Mouse (Mus musculus): Measurements from ENCODE around the gene Il20ra.

The Il20ra gene

DNA sequence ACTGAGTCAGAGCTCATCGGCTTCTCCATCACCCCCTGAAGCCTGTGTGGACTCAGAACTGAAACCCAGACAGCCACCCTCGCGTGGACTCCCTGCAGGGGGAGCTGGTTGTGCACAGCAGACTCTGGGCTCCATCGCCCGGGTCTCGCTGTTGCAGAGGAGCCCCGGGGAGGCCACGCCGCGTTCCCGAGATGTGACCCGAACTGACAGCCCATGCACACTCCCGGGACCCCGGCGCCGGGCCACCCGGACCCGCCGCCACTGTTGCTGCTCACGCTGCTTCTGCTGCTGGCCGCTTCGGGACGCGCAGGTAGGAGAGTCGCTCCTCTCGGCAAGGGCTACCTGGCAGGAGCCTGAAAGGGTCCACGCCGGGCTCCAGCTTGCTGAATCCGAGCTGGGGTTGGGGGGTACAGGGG is at the start of gene Il20ra:
Gene Il20ra (plus strand): TSS at position 150 of the 416 bp plus-strand sequence.
- in situ Hi-C loops (cut with MboI; ENCODE audit: low pct_unique_long_range_greater_than_20kb in 1 of 2, low sequenced_read_pairs in 2 of 2, unreplicated experiment in 1 of 2): loop anchor here (10.0 to 25.0 kb wide), 4 partner anchors 182 to 550 kb away; partner anchors contain the start of gene Map7 (in 1 of the 2)

DNA sequence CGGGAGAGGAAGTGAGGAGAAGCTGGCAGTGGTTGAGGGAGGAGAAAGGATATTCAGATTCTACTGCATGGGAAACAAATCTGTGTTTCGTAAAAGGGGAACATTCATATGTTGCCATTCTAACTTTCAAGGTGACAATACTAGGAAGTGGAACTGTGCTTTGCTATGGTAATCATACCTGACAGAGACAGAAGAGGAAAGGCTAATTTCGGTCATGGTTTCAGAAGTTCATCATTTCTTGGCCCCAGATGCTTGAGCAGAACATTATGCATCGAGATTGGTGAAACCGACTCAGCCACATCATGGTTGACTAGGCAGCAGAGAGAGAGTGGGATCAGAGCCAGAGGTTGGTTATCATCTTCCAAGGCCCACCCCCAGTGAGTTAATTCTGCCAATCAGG is 43.4 kb upstream of the Il20ra start:
- in situ Hi-C loops (cut with MboI; ENCODE audit: low pct_unique_long_range_greater_than_20kb in 1 of 2, low sequenced_read_pairs in 2 of 2, unreplicated experiment in 1 of 2): no loop called here

- in situ Hi-C loops (cut with MboI; ENCODE audit: low pct_unique_long_range_greater_than_20kb in 1 of 2, low sequenced_read_pairs in 2 of 2, unreplicated experiment in 1 of 2): loop anchor here in 1 of 2 experiments (5.0 kb wide), 1 partner anchor 35 kb away; no protein-coding TSS in a partner anchor
Observed at GRCm38 (mm10) chr10:19672015-19672414, 40.4 kb upstream of the Il20ra start.

DNA sequence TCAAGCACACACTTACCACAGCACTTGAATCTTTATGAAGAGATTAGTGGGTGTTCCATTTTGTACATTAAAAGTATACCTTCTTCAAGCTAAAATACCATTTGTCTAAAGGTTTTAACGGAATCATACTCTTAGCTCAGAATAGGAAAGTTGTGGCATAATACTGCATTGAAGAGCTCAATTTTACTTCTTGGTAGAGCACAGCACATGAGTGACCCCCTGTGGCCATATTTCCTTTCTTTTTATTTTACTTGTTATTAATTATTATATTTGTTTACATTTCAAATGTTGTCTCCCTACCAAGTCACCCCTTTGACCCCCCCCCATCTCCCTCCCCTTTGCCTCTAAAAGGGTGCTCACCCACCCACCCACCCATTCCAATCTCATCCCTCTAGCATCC is 39.2 kb upstream of the Il20ra start:
- in situ Hi-C loops (cut with MboI; ENCODE audit: low pct_unique_long_range_greater_than_20kb in 1 of 2, low sequenced_read_pairs in 2 of 2, unreplicated experiment in 1 of 2): loop anchor here in 1 of 2 experiments (5.0 kb wide), 1 partner anchor 36 kb away; no protein-coding TSS in a partner anchor

DNA sequence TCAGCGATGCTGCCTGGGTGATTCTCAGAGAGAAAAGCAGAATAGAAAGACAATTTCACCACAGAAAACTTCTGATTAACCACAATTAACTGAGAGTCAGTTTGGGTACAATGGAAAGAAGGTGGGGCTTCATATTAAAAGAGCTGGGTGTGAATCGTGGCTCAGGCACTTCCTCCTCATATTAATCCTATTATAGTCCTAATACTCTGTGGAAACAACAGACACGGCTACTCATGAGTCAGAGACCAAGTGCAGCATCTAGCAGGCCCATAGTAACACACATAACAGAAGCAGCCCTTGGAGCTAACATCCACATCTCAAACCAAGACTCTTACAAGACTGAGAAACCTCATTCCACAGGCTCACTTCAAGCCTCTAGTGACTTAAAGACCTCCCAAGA is 24.7 kb upstream of the Il20ra start:
- in situ Hi-C loops (cut with MboI; ENCODE audit: low pct_unique_long_range_greater_than_20kb in 1 of 2, low sequenced_read_pairs in 2 of 2, unreplicated experiment in 1 of 2): loop anchor here in 1 of 2 experiments (25.0 kb wide), 1 partner anchor 450 kb away; no protein-coding TSS in a partner anchor

DNA sequence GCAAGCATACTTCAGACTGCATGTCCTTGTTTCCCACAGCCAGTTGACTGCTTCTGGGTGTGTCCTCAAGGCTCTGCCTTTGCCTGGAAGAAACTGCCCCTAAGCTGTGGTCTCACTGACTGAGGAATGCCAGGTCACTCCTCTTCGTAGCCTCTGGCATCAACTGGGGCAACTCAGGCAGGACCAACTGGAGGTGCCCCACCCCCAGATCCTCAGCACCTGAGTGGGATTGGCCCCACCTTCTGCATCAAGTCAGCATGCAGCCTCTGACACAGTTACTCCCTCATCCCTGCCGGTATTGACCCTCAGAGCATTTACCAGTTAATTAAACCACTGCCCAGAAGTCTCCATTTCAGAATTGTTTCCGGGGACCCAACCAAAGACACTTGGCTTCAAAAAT is 21.1 kb upstream of the Il20ra start:
- in situ Hi-C loops (cut with MboI; ENCODE audit: low pct_unique_long_range_greater_than_20kb in 1 of 2, low sequenced_read_pairs in 2 of 2, unreplicated experiment in 1 of 2): loop anchor here in 1 of 2 experiments (25.0 kb wide), 1 partner anchor 454 kb away; no protein-coding TSS in a partner anchor

GRCm38 (mm10) chr10:19691771-19692170 is 20.6 kb upstream of the Il20ra start:
- in situ Hi-C loops (cut with MboI; ENCODE audit: low pct_unique_long_range_greater_than_20kb in 1 of 2, low sequenced_read_pairs in 2 of 2, unreplicated experiment in 1 of 2): loop anchor here in 1 of 2 experiments (25.0 kb wide), 1 partner anchor 454 kb away; no protein-coding TSS in a partner anchor

GRCm38 (mm10) chr10:19692332-19692731 is 20.0 kb upstream of the Il20ra start:
- in situ Hi-C loops (cut with MboI; ENCODE audit: low pct_unique_long_range_greater_than_20kb in 1 of 2, low sequenced_read_pairs in 2 of 2, unreplicated experiment in 1 of 2): loop anchor here in 1 of 2 experiments (25.0 kb wide), 1 partner anchor 455 kb away; no protein-coding TSS in a partner anchor

- in situ Hi-C loops (cut with MboI; ENCODE audit: low pct_unique_long_range_greater_than_20kb in 1 of 2, low sequenced_read_pairs in 2 of 2, unreplicated experiment in 1 of 2): loop anchor here in 1 of 2 experiments (25.0 kb wide), 1 partner anchor 456 kb away; no protein-coding TSS in a partner anchor
Observed at GRCm38 (mm10) chr10:19692988-19693387, 19.4 kb upstream of the Il20ra start.

GRCm38 (mm10) chr10:19693629-19694028 is 18.7 kb upstream of the Il20ra start:
- in situ Hi-C loops (cut with MboI; ENCODE audit: low pct_unique_long_range_greater_than_20kb in 1 of 2, low sequenced_read_pairs in 2 of 2, unreplicated experiment in 1 of 2): loop anchor here in 1 of 2 experiments (25.0 kb wide), 1 partner anchor 456 kb away; no protein-coding TSS in a partner anchor

DNA sequence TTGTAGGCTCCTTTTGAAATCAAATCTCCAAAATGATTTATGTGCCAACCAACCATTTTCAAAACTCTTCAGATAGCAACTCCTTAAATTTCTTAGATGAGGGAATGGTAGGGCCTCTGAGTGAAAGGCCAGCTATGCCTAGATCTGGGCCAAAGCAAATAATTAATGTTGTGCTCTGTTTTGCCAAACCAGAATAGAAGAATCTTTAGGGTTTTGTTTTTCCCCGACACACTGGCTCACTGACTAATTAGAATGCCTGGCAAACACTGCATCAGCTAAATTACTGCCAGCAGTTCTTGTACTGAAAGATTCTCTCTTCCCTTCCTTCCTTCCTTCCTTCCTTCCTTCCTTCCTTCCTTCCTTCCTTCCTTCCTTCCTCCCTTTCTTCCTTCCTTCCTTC is 13.0 kb upstream of the Il20ra start:
- in situ Hi-C loops (cut with MboI; ENCODE audit: low pct_unique_long_range_greater_than_20kb in 1 of 2, low sequenced_read_pairs in 2 of 2, unreplicated experiment in 1 of 2): loop anchor here in 1 of 2 experiments (25.0 kb wide), 1 partner anchor 462 kb away; no protein-coding TSS in a partner anchor

GRCm38 (mm10) chr10:19704445-19704844 is 7.9 kb upstream of the Il20ra start:
- in situ Hi-C loops (cut with MboI; ENCODE audit: low pct_unique_long_range_greater_than_20kb in 1 of 2, low sequenced_read_pairs in 2 of 2, unreplicated experiment in 1 of 2): loop anchor here (10.0 to 25.0 kb wide), 5 partner anchors 190 to 558 kb away; partner anchors contain the start of gene Map7 (in 1 of the 2)

- in situ Hi-C loops (cut with MboI; ENCODE audit: low pct_unique_long_range_greater_than_20kb in 1 of 2, low sequenced_read_pairs in 2 of 2, unreplicated experiment in 1 of 2): loop anchor here (10.0 to 25.0 kb wide), 5 partner anchors 187 to 555 kb away; partner anchors contain the start of gene Map7 (in 1 of the 2)
Observed at GRCm38 (mm10) chr10:19707768-19708167, 4.6 kb upstream of the Il20ra start.

DNA sequence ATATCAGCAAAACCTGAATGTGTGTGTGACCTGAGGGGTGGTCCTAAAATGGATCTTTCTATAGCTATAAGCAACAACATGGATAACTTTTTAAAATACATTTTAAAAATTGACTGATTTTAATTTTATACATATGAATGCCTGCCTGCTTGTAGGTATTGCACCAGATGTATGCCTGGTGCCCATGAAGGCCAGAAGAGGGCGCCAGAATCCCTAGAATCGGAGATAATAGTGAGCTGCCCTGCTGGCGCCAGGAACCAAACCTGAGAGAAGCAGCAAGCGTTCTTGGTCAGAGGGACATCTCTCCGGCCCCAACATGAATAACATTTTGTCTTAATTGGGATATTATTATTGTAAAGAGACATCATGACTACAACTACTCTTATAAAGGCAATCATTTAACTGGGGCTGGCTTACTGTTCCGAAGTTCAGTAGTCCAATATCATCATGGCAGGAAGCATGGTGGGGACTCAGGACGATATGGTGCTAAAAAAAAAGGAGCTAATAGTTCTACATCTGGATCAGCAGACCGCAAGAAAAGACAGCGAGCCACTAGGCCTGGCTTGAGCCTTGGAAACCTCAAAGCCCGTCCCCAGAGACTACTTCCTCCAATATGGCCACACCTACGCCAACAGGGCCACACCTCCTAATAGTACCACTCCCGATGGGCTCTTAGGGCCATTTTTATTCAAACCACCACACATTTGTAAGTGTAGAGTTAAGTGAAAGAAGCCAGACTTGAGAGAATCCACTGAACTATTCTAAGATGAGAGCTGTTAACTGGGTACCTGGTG is 3.9 kb upstream of the Il20ra start:
- in situ Hi-C loops (cut with MboI; ENCODE audit: low pct_unique_long_range_greater_than_20kb in 1 of 2, low sequenced_read_pairs in 2 of 2, unreplicated experiment in 1 of 2): loop anchor here (10.0 to 25.0 kb wide), 5 partner anchors 186 to 554 kb away; partner anchors contain the start of gene Map7 (in 1 of the 2)

- in situ Hi-C loops (cut with MboI; ENCODE audit: low pct_unique_long_range_greater_than_20kb in 1 of 2, low sequenced_read_pairs in 2 of 2, unreplicated experiment in 1 of 2): loop anchor here (10.0 to 25.0 kb wide), 4 partner anchors 184 to 551 kb away; partner anchors contain the start of gene Map7 (in 1 of the 2)
Observed at GRCm38 (mm10) chr10:19711020-19711419, 1.4 kb upstream of the Il20ra start.

DNA sequence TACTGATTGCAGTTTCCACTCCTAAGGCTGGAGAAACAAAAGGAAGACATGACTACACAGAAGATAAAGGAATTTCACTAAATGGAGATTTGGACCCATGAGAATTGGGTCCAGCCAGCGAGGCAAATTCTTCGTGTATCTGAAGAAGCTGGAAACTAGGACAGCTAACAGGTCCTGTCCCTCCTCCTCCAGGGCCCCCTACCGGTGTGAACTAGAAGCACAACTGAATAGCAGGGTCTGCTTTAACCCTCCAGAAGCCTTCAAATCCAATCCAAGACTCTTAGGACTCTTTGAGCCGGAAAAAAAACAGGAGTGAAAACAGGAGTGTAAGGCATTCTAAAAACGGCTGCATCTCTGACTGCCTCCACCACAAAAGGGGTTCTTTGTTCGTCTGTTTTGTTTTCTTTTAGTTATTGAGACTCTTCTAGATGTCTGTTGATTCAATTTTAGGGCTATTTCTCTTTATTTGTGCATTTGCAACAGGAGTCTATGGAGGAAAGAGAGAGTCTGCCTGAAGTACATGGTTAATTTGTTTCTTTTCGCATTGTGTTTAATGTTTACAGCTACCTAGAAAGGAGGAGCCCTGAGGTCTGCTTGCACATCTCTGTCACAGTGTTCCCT is 709 bp upstream of the Il20ra start:
- in situ Hi-C loops (cut with MboI; ENCODE audit: low pct_unique_long_range_greater_than_20kb in 1 of 2, low sequenced_read_pairs in 2 of 2, unreplicated experiment in 1 of 2): loop anchor here (10.0 to 25.0 kb wide), 4 partner anchors 183 to 551 kb away; partner anchors contain the start of gene Map7 (in 1 of the 2)

- in situ Hi-C loops (cut with MboI; ENCODE audit: low pct_unique_long_range_greater_than_20kb in 1 of 2, low sequenced_read_pairs in 2 of 2, unreplicated experiment in 1 of 2): loop anchor here (10.0 to 25.0 kb wide), 4 partner anchors 176 to 544 kb away; partner anchors contain the start of gene Map7 (in 1 of the 2)
Observed at GRCm38 (mm10) chr10:19718627-19719026, 6.3 kb downstream of the Il20ra start.

- in situ Hi-C loops (cut with MboI; ENCODE audit: low pct_unique_long_range_greater_than_20kb in 1 of 2, low sequenced_read_pairs in 2 of 2, unreplicated experiment in 1 of 2): loop anchor here (25.0 kb wide), 3 partner anchors 340 to 540 kb away; partner anchors contain the start of gene Map7 (in 1 of the 2)
Observed at GRCm38 (mm10) chr10:19722320-19722719, 9.9 kb downstream of the Il20ra start.
